Mouse (Mus musculus) myocyte (in vitro differentiated cells): Measurements from ENCODE around the gene Slc24a3.

Experiments
- CEBPB ChIP-seq: IDR thresholded peaks from 2 replicates; pipeline ENCODE4 v1.6.1; 2011; ENCODE audit warnings: mild to moderate bottlenecking, moderate library complexity; ENCODE audit not compliant: poor library complexity, insufficient read depth, severe bottlenecking
- E2F4 ChIP-seq: IDR thresholded peaks from one replicate; pipeline ENCODE4 v1.6.1; 2011; ENCODE audit warnings: mild to moderate bottlenecking, control low read depth, moderate library complexity; ENCODE audit not compliant: insufficient read depth
- POLR2A ChIP-seq: IDR thresholded peaks from one replicate; pipeline ENCODE4 v1.6.1; 2011; ENCODE audit warnings: low read depth, mild to moderate bottlenecking, control low read depth, moderate library complexity; ENCODE audit not compliant: insufficient read length
- POLR2AphosphoS2 ChIP-seq: IDR thresholded peaks from one replicate; pipeline ENCODE4 v1.6.1; 2011; ENCODE audit warnings: low read depth, control low read depth; ENCODE audit not compliant: insufficient read length
- REST ChIP-seq: IDR thresholded peaks from one replicate; pipeline ENCODE4 v1.6.1; 2011; ENCODE audit warnings: mild to moderate bottlenecking, control low read depth, moderate library complexity; ENCODE audit not compliant: insufficient read depth, insufficient read length
- SRF ChIP-seq: IDR thresholded peaks from one replicate; pipeline ENCODE4 v1.6.1; 2011; ENCODE audit warnings: low read depth; ENCODE audit not compliant: control insufficient read depth, insufficient read length
- TCF12 ChIP-seq: IDR thresholded peaks from one replicate; pipeline ENCODE4 v1.6.1; 2011; ENCODE audit warnings: mild to moderate bottlenecking, control low read depth; ENCODE audit not compliant: poor library complexity, insufficient read depth, severe bottlenecking
- TCF3 ChIP-seq: IDR thresholded peaks from one replicate; pipeline ENCODE4 v1.6.1; 2011; ENCODE audit warnings: low read depth, control low read depth; ENCODE audit not compliant: insufficient read length
- USF1 ChIP-seq: IDR thresholded peaks from one replicate; pipeline ENCODE4 v1.6.1; 2011; ENCODE audit warnings: low read depth, mild to moderate bottlenecking, control low read depth, moderate library complexity

GRCm38 (mm10) chr2:145404818-145405531 is 237.4 kb downstream of the Slc24a3 start:
- no peak for TF ChIP-seq TCF3
- no peak for TF ChIP-seq POLR2A
- TF ChIP-seq SRF = no peak
- TF ChIP-seq USF1 = no peak
- no peak for TF ChIP-seq E2F4
- TF ChIP-seq POLR2AphosphoS2 = no peak
- TF ChIP-seq REST = no peak
- TF ChIP-seq CEBPB = no peak
- TF ChIP-seq TCF12 = no peak
